Mouse (Mus musculus) layer of hippocampus, adult 9-11 months (tissue): ENCODE results near the gene Gm11492.

Experiments
- DNase-seq: peaks from one replicate; pipeline ENCODE4 v3.0.0; 2022

Gm11492 gene

GRCm38 (mm10) chr11:87579713-87580112 is 13.3 kb downstream of the Gm11492 start:
- no peak for DNase-seq

GRCm38 (mm10) chr11:87580543-87581085 is 14.2 kb downstream of the Gm11492 start:
- DNase-seq, result no peak

GRCm38 (mm10) chr11:87581161-87581865 is 14.9 kb downstream of the Gm11492 start:
- DNase-seq, result no peak

GRCm38 (mm10) chr11:87581933-87582710 is 15.7 kb downstream of the Gm11492 start:
- peak; percentile 87 for DNase-seq

GRCm38 (mm10) chr11:87583291-87584034 is 17.0 kb downstream of the Gm11492 start:
- no peak for DNase-seq

GRCm38 (mm10) chr11:87584711-87585505 is 18.5 kb downstream of the Gm11492 start:
- no peak for DNase-seq

- no peak for DNase-seq
Measured at GRCm38 (mm10) chr11:87587211-87587874, 20.9 kb downstream of the Gm11492 start.

GRCm38 (mm10) chr11:87589605-87590004 is 23.2 kb downstream of the Gm11492 start:
- no peak for DNase-seq

GRCm38 (mm10) chr11:87590841-87591525 is 24.5 kb downstream of the Gm11492 start:
- no peak for DNase-seq

- DNase-seq, result peak; percentile 100
Measured at GRCm38 (mm10) chr11:87591526-87592353, 25.3 kb downstream of the Gm11492 start, which contains the start of gene Mtmr4. Gene Mtmr4 (plus strand): TSS chr11:87592162.

- no peak for DNase-seq
Measured at GRCm38 (mm10) chr11:87592354-87592695, 25.9 kb downstream of the Gm11492 start.

- DNase-seq, result no peak
Measured at GRCm38 (mm10) chr11:87592713-87593598, 26.5 kb downstream of the Gm11492 start.

- peak; percentile 88 for DNase-seq
Measured at GRCm38 (mm10) chr11:87595327-87595841, 28.9 kb downstream of the Gm11492 start.

- no peak for DNase-seq
Measured at GRCm38 (mm10) chr11:87595976-87596375, 29.5 kb downstream of the Gm11492 start.

GRCm38 (mm10) chr11:87596492-87596891 is 30.0 kb downstream of the Gm11492 start:
- DNase-seq, result no peak

GRCm38 (mm10) chr11:87597061-87597460 is 30.6 kb downstream of the Gm11492 start:
- no peak for DNase-seq

- DNase-seq, result no peak
Measured at GRCm38 (mm10) chr11:87599395-87600089, 33.1 kb downstream of the Gm11492 start.

- no peak for DNase-seq
Measured at GRCm38 (mm10) chr11:87600322-87600853, 33.9 kb downstream of the Gm11492 start.
